Mouse (Mus musculus) thymus, adult 2 months (tissue): ENCODE data around the gene Msmp. TPM values are rescaled to one million over a fixed set of nuclear protein-coding genes. Genes with fewer than 3 reads are reported as not detected.
A peak's percentile ranks its signal among the peaks of the same experiment; 100 is the strongest.

Experiments used
- DNase-seq: peaks from one replicate; pipeline ENCODE4 v3.0.0; 2021
- H3K27ac ChIP-seq: fragments of 200-500 bp; 2 replicates; pipeline ENCODE4 v1.5.1; 2012; ENCODE audit warnings: low read length, control low read depth; ENCODE audit not compliant: control insufficient read depth, insufficient read depth
- H3K27me3 ChIP-seq: fragments of 200-500 bp; 2 replicates; pipeline ENCODE4 v1.6.1; 2012; ENCODE audit warnings: mild to moderate bottlenecking, low read length, moderate library complexity, mixed read lengths; ENCODE audit not compliant: control insufficient read depth, insufficient read depth
- H3K36me3 ChIP-seq: fragments of 200-500 bp; 2 replicates; pipeline ENCODE4 v1.6.1; 2012; ENCODE audit warnings: mild to moderate bottlenecking, low read length, moderate library complexity; ENCODE audit not compliant: control insufficient read depth, insufficient read depth
- H3K4me1 ChIP-seq: fragments of 200-500 bp; replicated peaks from 2 replicates; pipeline ENCODE4 v1.6.1; 2012; ENCODE audit warnings: low read length; ENCODE audit not compliant: control insufficient read depth, insufficient read depth
- H3K4me3 ChIP-seq: fragments of 200-500 bp; 2 replicates; pipeline ENCODE4 v1.5.1; 2012; ENCODE audit warnings: mild to moderate bottlenecking, low read length, control low read depth, moderate library complexity; ENCODE audit not compliant: control insufficient read depth, insufficient read depth
- CTCF ChIP-seq: fragments of 200-500 bp; IDR thresholded peaks from 2 replicates; pipeline ENCODE4 v1.5.1; 2012; ENCODE audit warnings: mild to moderate bottlenecking, control low read depth, low read length, moderate library complexity, borderline replicate concordance; ENCODE audit not compliant: control insufficient read depth, poor library complexity, insufficient read depth; ENCODE audit errors: extremely low read depth
- POLR2A ChIP-seq: fragments of 200-500 bp; IDR thresholded peaks from 2 replicates; pipeline ENCODE4 v1.6.1; 2012; ENCODE audit warnings: mild to moderate bottlenecking, low read length, control low read depth, moderate library complexity; ENCODE audit not compliant: control insufficient read depth, poor library complexity, insufficient read depth; ENCODE audit errors: extremely low read depth
- WGBS: fragments of 180-500 bp; shearing (Covaris S2); methylation state at CpG from one replicate; pipeline ENCODE4 v1.1.7; 2018; 5-methylcytosine and 5-hydroxymethylcytosine counted together
- polyA plus RNA-seq: library from polyadenylated mRNA; depleted of rRNA; stranded (reverse); fragments of >200 nt; gene quantifications from 2 replicates; pipeline ENCODE4 v1.2.3, GENCODE M21; 2012

Gene Msmp
- polyA plus RNA-seq, 1 experiment, result not detected

DNA sequence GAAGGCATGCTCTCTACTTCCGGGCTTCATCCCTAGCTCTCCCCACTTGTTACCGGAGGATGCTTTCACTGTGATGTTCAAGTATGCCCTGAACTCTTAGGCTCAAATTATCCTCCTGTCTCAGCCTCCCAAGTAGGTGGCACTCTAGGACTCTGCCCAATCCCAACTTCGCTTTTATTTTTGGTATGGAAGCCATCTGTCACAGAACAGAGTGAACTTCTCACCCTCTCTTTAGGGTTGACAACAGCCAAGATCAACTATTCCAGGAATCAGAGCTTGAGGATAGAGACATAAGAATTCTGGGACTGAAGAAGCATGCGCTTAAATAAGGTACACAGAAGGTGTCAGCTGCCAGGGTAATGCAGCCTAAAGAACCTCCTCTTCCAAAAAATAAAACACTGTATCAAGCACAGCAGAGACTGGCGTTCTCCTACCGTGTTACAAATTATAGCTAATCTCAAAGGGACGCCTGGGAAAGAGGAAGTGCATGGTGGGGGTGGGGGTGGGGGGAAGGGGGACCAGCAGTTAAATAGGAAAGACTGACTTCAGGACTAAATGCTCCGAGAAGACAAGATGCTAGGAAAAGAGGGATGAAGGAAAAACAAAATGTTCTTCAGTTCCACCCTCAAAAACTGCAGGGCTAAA lies 6.9 kb downstream of the Msmp start:
- no peak for DNase-seq
- Histone ChIP-seq H3K27ac (no peak overlapping the region), H3K4me3 (peak overlapping the region; percentile 95; the same call in 1 of the 2 replicates), H3K36me3 (peaks cover 13% of the 10 kb centered on the region), H3K27me3 (no peaks in the 10 kb centered on the region), H3K4me1 (peaks cover 19% of the 10 kb centered on the region)
- no peak for TF ChIP-seq CTCF
- no peak for TF ChIP-seq POLR2A
- WGBS, result 8% methylated on average over 8 of the region's 8 CpGs

DNA sequence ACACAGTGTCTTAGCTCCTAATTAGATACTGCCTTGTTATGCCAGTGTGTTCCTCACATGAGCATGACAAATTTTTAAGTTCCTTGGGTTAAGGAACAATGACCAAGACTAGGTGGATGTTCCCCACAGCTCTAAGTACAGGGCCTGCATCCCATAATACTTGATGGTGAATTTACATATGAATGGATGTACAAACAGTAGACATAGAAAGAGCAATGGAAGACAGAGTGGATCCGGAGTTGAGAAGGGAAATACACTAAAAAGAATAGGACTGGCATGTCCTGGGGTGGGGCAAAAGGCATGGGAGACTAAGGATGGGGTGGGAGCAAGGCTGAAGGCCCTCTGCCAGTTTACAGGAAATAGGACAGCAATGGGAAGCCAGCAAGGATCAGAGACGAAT lies 8.9 kb downstream of the Msmp start:
- no peak for DNase-seq
- Histone ChIP-seq H3K27me3 (no peaks in the 10 kb centered on the region), H3K4me1 (peaks cover 19% of the 10 kb centered on the region), H3K27ac (no peak overlapping the region), H3K36me3 (peaks cover 29% of the 10 kb centered on the region), H3K4me3 (no peak overlapping the region)
- TF ChIP-seq CTCF (no peak), POLR2A (no peak)
- WGBS, result 91% methylated on average over 2 of the region's 2 CpGs

DNA sequence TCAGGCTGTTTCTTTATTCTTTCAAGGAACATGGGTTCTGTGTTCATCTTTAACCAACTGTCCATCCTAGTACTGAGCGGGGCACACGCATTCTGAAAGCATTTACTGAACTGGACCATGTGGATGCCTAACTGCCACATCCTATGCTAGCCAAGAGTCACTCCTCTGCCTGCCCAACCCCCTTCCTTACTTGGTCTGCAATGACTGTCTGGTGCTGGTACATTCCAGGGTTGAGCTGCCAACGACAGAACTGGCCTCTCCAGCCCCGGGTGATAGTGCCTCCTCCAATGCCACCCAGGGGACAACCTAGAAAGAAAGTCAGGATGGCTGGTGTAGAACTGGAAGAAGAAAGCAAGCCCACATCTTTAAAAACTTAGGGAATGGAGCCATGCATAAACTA lies 10.7 kb downstream of the Msmp start:
- 95% methylated on average over 4 of the region's 4 CpGs for WGBS
- Histone ChIP-seq H3K27ac (no peak overlapping the region), H3K27me3 (no peaks in the 10 kb centered on the region), H3K4me1 (peaks cover 14% of the 10 kb centered on the region), H3K4me3 (no peak overlapping the region), H3K36me3 (peaks cover 44% of the 10 kb centered on the region)
- no peak for TF ChIP-seq CTCF
- no peak for TF ChIP-seq POLR2A
- no peak for DNase-seq

DNA sequence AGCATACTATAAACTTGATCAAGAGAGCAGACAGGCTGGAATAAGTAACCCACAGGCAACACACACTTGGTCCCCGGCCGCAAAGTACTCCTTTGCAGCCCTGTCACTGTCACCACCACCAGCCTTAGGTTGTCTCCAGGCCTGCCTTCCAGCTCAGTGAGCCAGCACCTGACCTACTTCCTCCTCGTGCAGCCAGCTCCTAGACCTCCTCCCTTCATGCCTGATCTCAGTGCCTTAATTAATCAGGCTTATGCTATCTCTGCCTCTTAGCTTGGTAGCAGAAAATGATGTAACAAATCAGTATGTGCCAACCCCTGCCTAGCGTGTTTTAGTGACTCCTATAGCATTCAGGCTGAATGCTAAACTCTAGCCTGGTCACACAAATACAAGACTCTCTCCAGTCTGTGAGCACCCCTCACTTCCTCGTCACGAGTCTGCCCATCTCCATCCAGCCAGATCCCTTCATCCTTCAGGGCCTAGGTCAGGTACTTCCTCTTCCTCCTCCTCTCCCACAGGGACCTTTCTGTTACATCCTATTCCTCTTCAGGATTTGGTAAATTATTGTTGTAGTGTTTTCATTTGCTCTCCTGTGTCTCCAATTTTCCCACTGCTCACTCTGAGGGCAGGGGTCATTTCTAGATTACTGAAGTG lies 12.8 kb downstream of the Msmp start:
- TF ChIP-seq POLR2A, result no peak
- TF ChIP-seq CTCF, result no peak
- WGBS, result 84% methylated on average over 6 of the region's 6 CpGs

DNA sequence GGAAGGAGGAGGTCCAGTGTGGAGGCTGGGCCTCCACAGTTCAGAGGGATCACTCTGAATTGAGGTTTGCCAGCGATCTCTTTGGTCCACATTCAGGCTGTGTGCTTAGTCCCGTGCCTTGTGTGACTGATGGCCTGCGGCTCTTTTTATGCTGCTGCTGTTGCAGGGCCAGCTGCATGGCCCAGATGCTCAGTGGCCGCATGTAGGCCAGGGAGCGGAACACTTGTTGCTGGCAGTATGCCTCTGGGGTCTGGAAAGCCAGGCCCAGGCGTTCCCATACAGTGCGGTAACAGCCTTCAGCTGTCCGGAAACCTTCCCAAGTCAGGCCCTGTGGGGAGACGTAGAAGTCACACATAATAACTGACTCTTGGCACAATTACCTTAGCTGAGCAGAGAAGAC lies 17.2 kb downstream of the Msmp start:
- 97% methylated on average over 9 of the region's 9 CpGs for WGBS
- peaks cover 63% of the 10 kb centered on the region for H3K36me3 ChIP-seq

More for the DNA sequence above, 12.8 kb downstream of the Msmp start:
- Histone ChIP-seq H3K4me1 (peaks cover 2% of the 10 kb centered on the region), H3K36me3 (peaks cover 63% of the 10 kb centered on the region), H3K4me3 (no peak overlapping the region), H3K27ac (no peak overlapping the region), H3K27me3 (no peaks in the 10 kb centered on the region)
- no peak for DNase-seq

DNA sequence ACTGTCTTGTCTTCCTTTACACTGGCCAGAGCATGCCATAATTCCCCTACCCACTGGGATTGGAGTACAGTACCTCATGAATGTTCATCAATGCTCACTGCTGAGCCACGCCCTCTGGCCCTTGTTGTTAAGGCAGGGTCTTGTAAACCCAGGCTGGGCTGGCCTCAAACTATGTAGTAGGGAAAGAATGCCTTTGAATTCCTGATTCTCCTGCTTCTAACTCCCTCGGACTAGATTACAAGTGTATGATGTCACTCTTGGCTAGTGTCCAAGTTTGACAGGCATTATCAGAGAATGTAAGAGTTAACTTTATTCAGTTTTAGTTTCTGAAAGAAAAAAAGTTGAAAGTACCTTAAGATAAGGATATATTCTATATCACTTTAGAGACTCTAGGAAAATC lies 20.1 kb downstream of the Msmp start:
- Histone ChIP-seq H3K4me3 (no peak overlapping the region), H3K27me3 (no peaks in the 10 kb centered on the region), H3K4me1 (peaks cover 20% of the 10 kb centered on the region), H3K36me3 (peaks cover 39% of the 10 kb centered on the region), H3K27ac (no peak overlapping the region)
- DNase-seq, result no peak
- 87% methylated on average over 2 of the region's 2 CpGs for WGBS
- TF ChIP-seq CTCF (no peak), POLR2A (no peak)

More for the DNA sequence above, 17.2 kb downstream of the Msmp start:
- TF ChIP-seq POLR2A, result no peak
- no peak for TF ChIP-seq CTCF
- Histone ChIP-seq H3K27ac (no peak overlapping the region), H3K27me3 (no peaks in the 10 kb centered on the region), H3K4me1 (peaks cover 6% of the 10 kb centered on the region), H3K4me3 (no peak overlapping the region)
- DNase-seq, result no peak
